Mouse (Mus musculus) midbrain, postnatal 0 days (tissue): ENCODE measurements around the gene Mgat3. TPM values are rescaled to one million over a fixed set of nuclear protein-coding genes. Genes with fewer than 3 reads are reported as not detected.

Experiments used
- ATAC-seq: fragments of 200-750 bp; cut with Nextera tagmentation; 2 replicates; pipeline ENCODE4 v1.8.0; 2017; ENCODE audit warnings: moderate number of reproducible peaks, mild to moderate bottlenecking, moderate TSS enrichment, moderate library complexity; ENCODE audit not compliant: low FRiP score
- DNase-seq: peaks from one replicate; pipeline ENCODE4 v3.0.0-alpha.2; 2015; ENCODE audit warnings: low spot score
- H3K27ac ChIP-seq: fragments of 300-500 bp; sonication (generic); 2 replicates; pipeline ENCODE4 v1.5.1; 2014; ENCODE audit warnings: low read depth, mild to moderate bottlenecking, low read length, mixed read lengths
- H3K27me3 ChIP-seq: fragments of 300-500 bp; sonication (generic); 2 replicates; pipeline ENCODE4 v1.6.1; 2014; ENCODE audit warnings: low read length, control low read depth, mixed read lengths; ENCODE audit not compliant: insufficient read depth
- H3K36me3 ChIP-seq: fragments of 300-500 bp; sonication (generic); 2 replicates; pipeline ENCODE4 v1.6.1; 2014; ENCODE audit warnings: low read length, control low read depth, mixed read lengths; ENCODE audit not compliant: insufficient read depth
- H3K4me1 ChIP-seq: fragments of 300-500 bp; sonication (generic); 2 replicates; pipeline ENCODE4 v1.6.1; 2014; ENCODE audit warnings: mild to moderate bottlenecking, control low read depth, antibody characterized with exemption, low read length, mixed read lengths; ENCODE audit not compliant: insufficient read depth
- H3K4me2 ChIP-seq: fragments of 300-500 bp; sonication (generic); 2 replicates; pipeline ENCODE4 v1.6.1; 2014; ENCODE audit warnings: low read depth, mild to moderate bottlenecking, low read length, mixed read lengths; ENCODE audit not compliant: poor library complexity, severe bottlenecking
- H3K4me3 ChIP-seq: fragments of 300-500 bp; sonication (generic); 2 replicates; pipeline ENCODE4 v1.5.1; 2014; ENCODE audit warnings: low read depth, mild to moderate bottlenecking, low read length, moderate library complexity
- H3K9ac ChIP-seq: fragments of 300-500 bp; sonication (generic); replicated peaks from 2 replicates; pipeline ENCODE4 v1.6.1; 2014; ENCODE audit warnings: mild to moderate bottlenecking, low read length, moderate library complexity, mixed read lengths; ENCODE audit not compliant: poor library complexity, severe bottlenecking
- H3K9me3 ChIP-seq: fragments of 300-500 bp; sonication (generic); 2 replicates; pipeline ENCODE4 v1.6.1; 2016; ENCODE audit warnings: low read length, control low read depth
- CTCF ChIP-seq: IDR thresholded peaks from 2 replicates; pipeline ENCODE4 v1.5.1; 2016; ENCODE audit warnings: antibody characterized with exemption, mild to moderate bottlenecking
- WGBS: fragments of 180-500 bp; shearing (Covaris S2); extraction: QIAGEN DNeasy Blood & Tissue Kit; methylation state at CpG from one replicate; pipeline ENCODE4 v1.1.7; 2014; 5-methylcytosine and 5-hydroxymethylcytosine counted together
- polyA plus RNA-seq: library from polyadenylated mRNA; unstranded; fragments of >200 nt; fragmentation: Nextera tagmentation; extraction: Ambion mirVana; gene quantifications from 2 replicates; pipeline ENCODE4 v1.2.1, GENCODE M21; 2015
- total RNA-seq: library from RNA; depleted of rRNA; stranded (reverse); fragments of >200 nt; gene quantifications from 2 replicates; pipeline ENCODE4 v1.2.3, GENCODE M21; 2014

The Mgat3 gene
- total and polyA plus RNA-seq, 2 experiments from 2014 or later: 13.3 to 101 TPM

GRCm38 (mm10) chr15:80248135-80248534 lies 74.6 kb downstream of the Mgat3 start:
- Histone ChIP-seq H3K9ac (no peak overlapping the region), H3K9me3 (no peaks in the 10 kb centered on the region), H3K36me3 (peaks cover 53% of the 10 kb centered on the region), H3K27me3 (no peaks in the 10 kb centered on the region), H3K4me2 (no peak overlapping the region), H3K4me3 (no peak overlapping the region), H3K4me1 (no peaks in the 10 kb centered on the region), H3K27ac (no peak overlapping the region)
- 97% methylated on average over 12 of the region's 12 CpGs for WGBS
- DNase-seq: no peak
- ATAC-seq: no peak
- TF ChIP-seq CTCF: no peak

GRCm38 (mm10) chr15:80248596-80248995 lies 75.1 kb downstream of the Mgat3 start:
- Histone ChIP-seq H3K9ac (no peak overlapping the region), H3K4me3 (no peak overlapping the region), H3K9me3 (no peaks in the 10 kb centered on the region), H3K4me1 (no peaks in the 10 kb centered on the region), H3K36me3 (peaks cover 50% of the 10 kb centered on the region), H3K4me2 (no peak overlapping the region), H3K27me3 (no peaks in the 10 kb centered on the region), H3K27ac (no peak overlapping the region)
- ATAC-seq (no peak), DNase-seq (no peak)
- TF ChIP-seq CTCF: no peak
- WGBS: 100% methylated on average over 1 of the region's 1 CpGs

- no peak overlapping the region for H3K4me3 ChIP-seq
- no peaks in the 10 kb centered on the region for H3K27me3 ChIP-seq
- no peak overlapping the region for H3K9ac ChIP-seq
- H3K4me1 ChIP-seq: no peaks in the 10 kb centered on the region
- ATAC-seq (no peak), DNase-seq (no peak)
- no peak overlapping the region for H3K4me2 ChIP-seq
- no peaks in the 10 kb centered on the region for H3K9me3 ChIP-seq
- peaks cover 47% of the 10 kb centered on the region for H3K36me3 ChIP-seq
- WGBS: 92% methylated on average over 10 of the region's 10 CpGs
- no peak for TF ChIP-seq CTCF
- no peak overlapping the region for H3K27ac ChIP-seq
Observed at GRCm38 (mm10) chr15:80249672-80250071, 76.2 kb downstream of the Mgat3 start.

- 92% methylated on average over 6 of the region's 6 CpGs for WGBS
- Histone ChIP-seq H3K4me3 (no peak overlapping the region), H3K9me3 (no peaks in the 10 kb centered on the region), H3K27ac (no peak overlapping the region), H3K36me3 (peaks cover 46% of the 10 kb centered on the region), H3K4me1 (no peaks in the 10 kb centered on the region), H3K27me3 (no peaks in the 10 kb centered on the region), H3K9ac (no peak overlapping the region), H3K4me2 (no peak overlapping the region)
- ATAC-seq (no peak), DNase-seq (no peak)
- TF ChIP-seq CTCF: no peak
Observed at GRCm38 (mm10) chr15:80250586-80250985, 77.1 kb downstream of the Mgat3 start.

GRCm38 (mm10) chr15:80253530-80253929 lies 80.0 kb downstream of the Mgat3 start:
- Histone ChIP-seq H3K27me3 (no peaks in the 10 kb centered on the region), H3K4me1 (peaks cover 6% of the 10 kb centered on the region; the same call in 1 of the 2 replicates), H3K4me3 (no peak overlapping the region), H3K27ac (peak overlapping the region; percentile 99; the same call in 1 of the 2 replicates), H3K4me2 (no peak overlapping the region), H3K9me3 (no peaks in the 10 kb centered on the region), H3K36me3 (peaks cover 51% of the 10 kb centered on the region), H3K9ac (no peak overlapping the region)
- DNase-seq (no peak), ATAC-seq (no peak)
- 56% methylated on average over 2 of the region's 2 CpGs for WGBS
- no peak for TF ChIP-seq CTCF

- Histone ChIP-seq H3K9me3 (no peaks in the 10 kb centered on the region), H3K27me3 (no peaks in the 10 kb centered on the region), H3K4me3 (peak overlapping the region; percentile 90), H3K9ac (peak overlapping the region; percentile 62), H3K4me2 (peak overlapping the region; percentile 95), H3K36me3 (peaks cover 48% of the 10 kb centered on the region), H3K4me1 (peaks cover 6% of the 10 kb centered on the region; the same call in 1 of the 2 replicates), H3K27ac (peak overlapping the region; percentile 99)
- TF ChIP-seq CTCF: no peak
- WGBS: 59% methylated on average over 6 of the region's 6 CpGs
- ATAC-seq: no peak
- no peak for DNase-seq
Observed at GRCm38 (mm10) chr15:80254207-80254606, 80.7 kb downstream of the Mgat3 start.
